Mouse (Mus musculus): ENCODE results near the gene Samd7.
A peak's percentile ranks its signal among the peaks of the same experiment; 100 is the strongest.
"Not testable (repeated sequence)": the region's sequence is repeated elsewhere in the genome, so short reads cannot be mapped to it uniquely, and the experiment has no call there.

The Samd7 gene

DNA sequence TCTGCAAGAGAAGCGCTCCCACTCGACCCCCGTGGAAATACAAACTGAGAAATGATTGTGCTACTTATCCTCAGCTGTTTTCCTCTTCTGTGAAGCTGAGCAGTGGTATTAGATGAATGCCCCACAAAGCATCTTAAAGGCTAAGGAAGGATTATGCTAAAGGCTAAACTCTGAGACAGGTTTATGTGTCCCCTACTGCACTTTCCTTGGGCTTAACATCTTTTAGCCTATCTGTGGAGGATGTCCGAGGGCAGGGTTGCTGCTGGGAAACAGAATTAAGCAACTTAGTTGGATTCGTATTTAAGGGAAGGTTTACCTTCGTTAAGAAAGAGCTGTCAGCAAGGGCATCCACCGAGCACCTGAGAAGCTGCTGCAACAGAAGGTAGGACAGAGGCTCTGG is at the start of gene Samd7:
Samd7 (plus strand) TSS at position 288 of the 400 bp plus-strand sequence.
- DNase-seq (ENCODE audit: low spot score): no peak

DNA sequence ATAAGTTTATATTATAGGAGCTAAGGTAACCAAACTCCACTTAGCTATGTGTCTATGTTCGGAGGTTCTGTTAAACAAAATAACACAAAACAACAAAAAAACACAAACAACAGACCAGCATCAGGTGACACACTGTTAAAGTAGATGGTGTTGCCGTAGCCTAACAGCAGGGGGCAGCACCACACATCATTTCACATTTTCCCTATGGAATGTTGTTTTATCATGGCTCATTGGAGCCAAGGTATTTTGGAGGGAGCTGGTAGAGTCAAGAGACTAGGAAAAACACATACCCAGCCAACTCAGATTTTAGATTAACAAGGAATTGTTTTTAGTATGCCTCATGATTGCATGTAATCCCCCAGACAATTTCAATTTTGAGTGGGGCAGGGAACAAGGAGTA is 49.7 kb upstream of the Samd7 start:
- DNase-seq (ENCODE audit: low spot score): peak; percentile 83

GRCm38 (mm10) chr3:30697891-30698290 is 48.2 kb upstream of the Samd7 start:
- no peak for DNase-seq (ENCODE audit: low spot score)

GRCm38 (mm10) chr3:30699711-30700505 is 46.2 kb upstream of the Samd7 start, which contains the start of gene Lrrc31:
TSS of gene Lrrc31 (minus strand) at chr3:30699843.
- not testable (repeated sequence) for DNase-seq (ENCODE audit: low spot score)

DNA sequence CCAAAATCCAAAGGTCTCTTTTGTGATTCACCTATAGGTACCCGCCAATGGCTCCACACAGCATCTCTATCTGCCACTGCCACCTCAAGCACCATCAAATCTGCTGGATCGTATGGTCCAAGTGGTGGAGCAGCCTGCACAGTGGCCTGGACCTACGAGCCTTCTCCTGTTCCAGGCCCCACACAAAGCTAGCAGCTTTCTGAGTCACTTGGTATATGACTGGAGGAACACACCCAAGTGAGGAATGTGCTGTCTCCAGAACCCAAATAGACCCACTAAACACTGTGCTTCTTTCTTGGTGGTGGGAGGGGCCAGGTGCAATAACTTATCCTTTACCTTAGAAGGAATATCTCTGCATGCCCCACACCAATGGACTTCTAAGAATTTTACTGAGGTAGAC is 40.1 kb upstream of the Samd7 start:
- DNase-seq (ENCODE audit: low spot score): no peak

DNA sequence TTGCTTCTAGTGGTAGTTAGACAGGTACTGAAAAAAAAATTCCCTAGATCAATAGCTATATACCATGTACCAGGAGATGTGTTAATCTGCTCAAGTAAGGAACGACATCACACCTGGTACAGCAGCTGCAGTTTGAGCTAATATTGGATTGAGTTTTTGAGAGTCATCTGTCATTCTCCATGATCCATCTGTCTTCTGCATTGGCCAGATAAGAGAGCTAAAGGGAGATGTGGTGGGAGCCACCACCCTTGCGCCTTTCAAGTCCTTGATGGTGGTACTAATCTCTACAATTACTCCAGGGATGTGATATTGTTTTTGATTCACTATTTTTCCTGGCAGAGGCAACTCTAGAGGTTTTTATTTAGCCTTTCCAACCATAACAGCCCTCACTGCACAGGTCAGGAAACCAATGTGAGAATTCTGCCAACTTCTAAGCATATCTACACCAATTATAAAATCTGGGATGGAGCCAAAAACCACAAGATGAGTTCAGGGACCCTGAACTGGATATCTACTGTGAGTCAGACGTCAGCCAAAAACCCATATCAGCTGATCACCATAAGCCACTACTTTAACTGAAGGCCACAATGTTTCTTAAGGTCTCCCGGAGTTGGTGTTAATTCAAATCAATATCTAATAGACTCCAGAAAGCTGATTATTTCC is 39.3 kb upstream of the Samd7 start:
- no peak for DNase-seq (ENCODE audit: low spot score)

GRCm38 (mm10) chr3:30710191-30710590 is 35.9 kb upstream of the Samd7 start:
- DNase-seq (ENCODE audit: low spot score): no peak

DNA sequence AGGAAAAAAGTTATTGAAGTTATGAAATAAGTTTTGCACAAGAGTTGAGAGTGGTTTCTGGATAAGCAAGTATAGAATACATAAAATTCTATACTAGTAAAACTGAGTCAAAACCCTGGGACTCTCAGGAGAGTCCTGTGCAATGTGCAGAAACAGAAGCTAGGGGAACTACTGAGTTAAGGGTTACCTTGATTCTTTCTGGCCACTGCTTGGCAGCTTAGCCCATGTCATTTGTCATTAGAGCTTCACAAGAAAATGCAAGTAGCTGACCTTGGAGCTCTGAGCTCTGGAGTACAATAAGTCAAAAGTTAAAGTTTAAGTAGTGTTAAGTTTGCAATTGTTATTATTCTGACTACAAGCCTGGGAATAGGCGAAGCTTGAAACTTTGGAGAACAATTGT is 32.8 kb upstream of the Samd7 start:
- no peak for DNase-seq (ENCODE audit: low spot score)

DNA sequence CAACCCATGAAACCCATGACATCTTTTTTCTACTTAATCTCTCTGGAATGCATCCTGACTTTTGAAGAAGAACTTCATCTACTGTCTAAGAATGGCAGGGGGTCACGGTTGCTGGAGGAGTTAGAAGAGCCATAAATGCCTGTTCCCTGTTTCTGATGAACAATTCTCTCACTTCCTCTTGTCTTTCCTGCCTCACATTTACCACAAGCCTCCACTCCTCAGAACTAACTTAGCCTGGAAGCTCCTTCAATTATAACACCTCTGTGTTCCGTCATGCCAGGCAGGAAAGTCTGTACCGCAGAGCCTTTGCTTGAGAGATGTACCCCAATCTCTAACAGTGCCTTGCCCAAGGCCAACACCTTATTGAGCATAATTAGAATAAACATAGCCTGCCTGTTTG is 27.4 kb upstream of the Samd7 start:
- DNase-seq (ENCODE audit: low spot score): no peak

- no peak for DNase-seq (ENCODE audit: low spot score)
These were observed 24.1 kb upstream of the Samd7 start for GRCm38 (mm10) chr3:30722036-30722435.

- no peak for DNase-seq (ENCODE audit: low spot score)
These were observed 23.6 kb upstream of the Samd7 start for GRCm38 (mm10) chr3:30722461-30722860.

DNA sequence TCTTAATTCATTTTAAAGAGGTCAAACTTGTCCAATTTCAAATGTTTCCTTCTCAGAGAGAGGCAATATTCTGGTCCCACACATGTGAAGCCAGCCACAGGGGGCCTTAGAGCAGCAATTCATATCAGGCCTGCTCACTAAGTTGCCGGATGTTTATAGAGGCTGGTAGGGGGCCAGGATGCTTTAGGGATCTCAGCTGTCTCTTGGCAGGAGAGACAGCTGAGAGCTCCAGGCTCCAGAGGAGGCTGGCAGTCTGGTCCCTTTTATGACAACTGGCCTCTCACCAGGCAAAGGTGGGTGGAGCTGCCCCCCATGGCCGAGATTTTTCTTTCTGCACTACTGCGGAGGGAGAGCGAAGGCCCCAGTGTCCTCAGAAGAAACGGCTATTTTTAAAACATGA is 22.9 kb upstream of the Samd7 start:
- no peak for DNase-seq (ENCODE audit: low spot score)

- DNase-seq (ENCODE audit: low spot score): no peak
These were observed 21.8 kb upstream of the Samd7 start for GRCm38 (mm10) chr3:30724105-30724824.

DNA sequence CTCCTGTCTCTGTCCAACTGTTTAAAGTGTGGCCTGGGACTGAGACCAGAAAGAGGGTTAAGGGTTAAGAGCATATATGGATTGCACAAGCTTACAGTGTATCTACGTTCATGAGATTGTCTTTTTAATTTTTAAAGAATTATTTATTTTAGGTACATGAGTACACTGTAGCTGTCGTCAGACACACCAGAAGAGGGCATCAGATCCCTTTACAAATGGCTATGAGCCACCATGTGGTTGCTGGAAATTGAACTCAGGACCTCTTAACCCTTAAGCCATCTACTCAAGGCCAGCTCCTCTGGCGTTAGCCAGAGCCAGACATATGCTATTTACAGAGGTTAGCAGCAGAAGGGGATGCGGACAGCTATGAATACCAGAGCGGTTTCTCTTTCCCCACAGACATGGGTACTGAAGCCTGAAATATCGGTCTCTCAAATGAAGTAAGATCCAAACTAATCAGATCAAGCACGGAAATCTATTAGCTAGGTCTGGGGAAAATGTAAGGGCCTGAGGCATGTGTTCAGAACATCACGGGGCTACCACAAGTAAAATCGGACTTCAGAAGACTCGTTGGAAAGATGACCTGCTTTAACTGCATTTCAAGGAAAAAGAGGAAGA is 21.1 kb upstream of the Samd7 start:
- DNase-seq (ENCODE audit: low spot score): no peak

DNA sequence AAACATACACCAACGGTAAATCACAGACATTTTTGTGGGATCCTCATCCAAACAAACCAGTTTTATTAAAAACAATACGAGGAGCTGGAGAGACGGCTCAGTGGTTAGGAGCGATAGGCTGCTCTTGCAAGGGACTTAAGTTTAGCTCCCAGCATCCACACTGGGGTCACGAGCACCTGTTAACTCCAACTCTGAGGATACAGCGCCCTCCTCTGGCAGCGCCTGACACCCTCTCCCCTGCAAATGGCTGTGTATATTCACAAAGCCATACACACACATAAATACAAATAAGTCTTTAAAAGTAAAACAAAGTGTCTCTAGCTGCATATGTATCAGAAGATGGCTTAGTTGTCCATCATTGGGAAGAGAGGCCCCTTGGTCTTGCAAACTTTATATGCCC is 20.6 kb upstream of the Samd7 start:
- peak; percentile 62 for DNase-seq (ENCODE audit: low spot score)

GRCm38 (mm10) chr3:30727209-30727608 is 18.9 kb upstream of the Samd7 start:
- no peak for DNase-seq (ENCODE audit: low spot score)

DNA sequence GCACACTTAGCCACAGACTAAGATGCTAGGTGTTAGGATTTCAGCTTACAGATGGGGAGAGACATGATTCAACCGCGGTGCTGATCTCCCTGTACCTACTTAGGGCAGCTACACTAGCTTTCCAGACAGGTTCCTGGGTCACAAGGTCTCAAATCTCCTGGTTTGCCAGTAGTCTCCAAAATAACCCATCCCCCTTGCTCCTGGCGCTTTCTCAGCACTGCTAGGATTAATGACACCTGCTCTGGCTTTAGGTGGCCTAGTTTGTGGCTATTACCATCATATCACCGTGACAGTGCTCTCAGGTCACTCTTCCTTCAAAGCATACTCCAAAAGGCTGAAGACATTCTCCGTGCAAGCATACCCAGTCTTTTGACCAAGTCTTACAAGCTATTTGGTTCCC is 17.0 kb upstream of the Samd7 start:
- DNase-seq (ENCODE audit: low spot score): no peak

DNA sequence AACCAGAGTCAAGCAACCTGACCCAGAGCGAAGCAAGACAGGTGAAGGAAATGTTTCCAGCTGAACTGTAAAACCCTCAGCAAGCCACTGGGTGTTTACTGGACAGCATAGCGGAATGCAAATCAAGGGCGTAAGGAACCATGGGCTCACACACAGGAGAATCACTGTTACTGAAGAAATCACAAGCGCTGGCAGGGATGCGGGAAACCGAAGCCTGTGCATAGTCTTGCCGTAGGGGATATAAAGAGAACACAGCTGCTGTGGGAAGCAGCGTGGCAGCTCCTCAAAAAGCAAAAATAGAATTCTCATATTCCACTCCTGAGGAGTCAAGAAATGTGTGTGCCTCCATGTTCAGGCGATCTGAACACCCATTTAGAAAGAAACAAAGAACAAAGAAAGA is 9.3 kb upstream of the Samd7 start:
- DNase-seq (ENCODE audit: low spot score): no peak

DNA sequence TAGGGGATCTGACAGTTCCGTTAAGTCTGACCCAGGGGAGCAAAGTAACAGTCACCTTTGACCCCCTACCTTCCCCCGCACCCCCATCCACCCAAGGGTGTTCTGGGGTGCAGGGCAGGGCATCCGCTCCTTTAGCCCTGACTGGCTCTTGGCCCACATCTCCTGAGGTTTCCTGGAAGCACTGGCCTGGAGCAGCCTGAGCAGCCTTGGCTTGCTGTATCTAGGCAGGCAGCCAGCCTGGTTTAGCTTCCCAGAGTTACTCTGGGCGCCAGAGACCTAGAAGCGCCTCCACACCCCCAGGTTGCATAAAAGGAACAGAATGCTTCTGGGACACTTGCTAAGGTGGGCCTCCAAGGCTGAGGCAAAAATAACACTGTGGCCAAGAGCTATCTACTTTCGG is 4.8 kb upstream of the Samd7 start:
- DNase-seq (ENCODE audit: low spot score): peak; percentile 69

DNA sequence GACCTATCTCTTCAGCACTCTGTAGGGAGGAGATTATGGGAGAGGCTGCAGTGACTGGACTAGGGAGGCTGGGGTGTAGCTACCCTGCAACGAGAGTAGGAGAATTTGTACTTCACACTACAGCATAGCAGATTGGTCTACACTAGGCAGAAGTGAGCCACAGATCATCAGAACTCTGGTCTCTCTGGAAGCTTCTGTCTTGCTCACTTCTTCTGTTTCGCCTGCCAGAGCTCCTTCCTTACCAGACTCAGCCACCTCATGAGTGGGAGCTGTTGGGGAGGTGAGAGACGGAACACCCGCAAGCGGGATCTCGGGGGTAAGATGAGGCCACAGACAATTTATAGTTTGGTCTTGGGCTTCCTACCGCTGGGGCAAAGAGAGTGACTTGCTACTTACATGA is 3.2 kb upstream of the Samd7 start:
- no peak for DNase-seq (ENCODE audit: low spot score)

GRCm38 (mm10) chr3:30748316-30748715 is 2.2 kb downstream of the Samd7 start:
- no peak for DNase-seq (ENCODE audit: low spot score)

DNA sequence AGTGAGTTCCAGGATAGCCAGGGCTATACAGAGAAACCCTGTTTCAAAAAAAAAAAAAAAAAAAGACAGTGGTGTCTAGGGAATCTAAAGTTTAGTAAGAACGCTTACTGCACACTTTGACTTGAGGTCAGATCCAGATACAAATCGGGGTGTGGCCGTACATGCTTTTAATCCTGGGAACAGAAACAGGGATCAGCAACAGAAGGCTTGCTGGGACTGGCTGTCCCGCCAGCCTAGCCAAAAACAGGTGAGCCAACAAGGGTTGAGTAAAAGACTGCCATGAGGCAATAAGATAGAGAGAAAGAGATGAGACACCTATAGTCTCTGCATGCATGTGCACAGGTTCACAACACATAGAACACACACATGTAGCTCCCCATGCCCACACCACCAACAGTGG is 8.6 kb downstream of the Samd7 start:
- no peak for DNase-seq (ENCODE audit: low spot score)

GRCm38 (mm10) chr3:30764877-30765276 is 18.8 kb downstream of the Samd7 start:
- DNase-seq (ENCODE audit: low spot score): no peak
